Mouse (Mus musculus): Measurements from ENCODE around the gene Gstcd. TPM values are rescaled to one million over a fixed set of nuclear protein-coding genes. Genes with fewer than 3 reads are reported as not detected.

Gene Gstcd
- polyA plus RNA-seq, 1 experiment from 2014 or later = 9.3 TPM

GRCm38 (mm10) chr3:132939006-132939405 lies 152.8 kb downstream of the Gstcd start:
- H3K4me3 ChIP-seq (replicated peaks) = no peak overlapping the region
- ATAC-seq (ENCODE audit: insufficient number of reproducible peaks, insufficient read depth, low FRiP score, low TSS enrichment, low read depth) = no peak
- H3K27me3 ChIP-seq = no peaks in the 10 kb centered on the region
- H3K4me2 ChIP-seq = no peak overlapping the region
- H3K36me3 ChIP-seq = no peaks in the 10 kb centered on the region
- H3K4me1 ChIP-seq (replicated peaks) = peaks cover 11% of the 10 kb centered on the region
- H3K27ac ChIP-seq = no peak overlapping the region
- H3K9me3 ChIP-seq = no peaks in the 10 kb centered on the region
- WGBS = 59% methylated on average over 8 of the region's 8 CpGs
- H3K9ac ChIP-seq (replicated peaks) = no peak overlapping the region

- Histone ChIP-seq H3K36me3 (no peaks in the 10 kb centered on the region), H3K4me2 (no peak overlapping the region), H3K27me3 (no peaks in the 10 kb centered on the region), H3K4me3 (replicated peaks) (no peak overlapping the region), H3K4me1 (replicated peaks) (peaks cover 6% of the 10 kb centered on the region; the same call in 1 of the 2 replicates), H3K9me3 (no peaks in the 10 kb centered on the region), H3K9ac (replicated peaks) (no peak overlapping the region), H3K27ac (no peak overlapping the region)
- ATAC-seq (ENCODE audit: insufficient number of reproducible peaks, insufficient read depth, low FRiP score, low TSS enrichment, low read depth) = no peak
- WGBS = 82% methylated on average over 2 of the region's 2 CpGs
These were observed 157.2 kb downstream of the Gstcd start for GRCm38 (mm10) chr3:132934649-132935048.

Other genes with a start within 250 kb of the Gstcd start
- 18.5 and 21.2 TPM in 2 replicates for gene Npnt, start 141.7 kb downstream of the Gstcd start, polyA plus RNA-seq (2016; fragmentation: Nextera tagmentation; extraction: Ambion mirVana)
- gene Ints12, start 193 bp downstream of the Gstcd start, polyA plus RNA-seq (2016; fragmentation: Nextera tagmentation; extraction: Ambion mirVana) = 24.0 and 25.9 TPM in 2 replicates
- not detected in 2 replicates for gene Arhgef38, start 142.9 kb upstream of the Gstcd start, polyA plus RNA-seq (2016; fragmentation: Nextera tagmentation; extraction: Ambion mirVana)
- 84.9 and 86.0 TPM in 2 replicates for gene Ppa2, start 218.1 kb upstream of the Gstcd start, polyA plus RNA-seq (2016; fragmentation: Nextera tagmentation; extraction: Ambion mirVana)

Data from limb, embryonic 12.5 days (tissue).